Mouse (Mus musculus) kidney, adult 2 months (tissue): ENCODE results near the gene Zic1. TPM values are rescaled to one million over a fixed set of nuclear protein-coding genes. Genes with fewer than 3 reads are reported as not detected.
A peak's percentile ranks its signal among the peaks of the same experiment; 100 is the strongest.

Experiments
- DNase-seq: peaks from one replicate; pipeline ENCODE4 v3.0.0; 2021
- H3K27ac ChIP-seq: fragments of 200-500 bp; 2 replicates; pipeline ENCODE4 v1.5.1; 2012; ENCODE audit warnings: low read depth, low read length, control low read depth, inconsistent platforms; ENCODE audit not compliant: insufficient read depth
- H3K27me3 ChIP-seq: fragments of 200-500 bp; replicated peaks from 2 replicates; pipeline ENCODE4 v1.6.1; 2012; ENCODE audit warnings: mild to moderate bottlenecking, moderate library complexity, low read length, inconsistent platforms; ENCODE audit not compliant: control insufficient read depth, insufficient read depth
- H3K36me3 ChIP-seq: fragments of 200-500 bp; 2 replicates; pipeline ENCODE4 v1.6.1; 2012; ENCODE audit warnings: mild to moderate bottlenecking, moderate library complexity, low read length, inconsistent platforms; ENCODE audit not compliant: control insufficient read depth, insufficient read depth
- H3K4me1 ChIP-seq: fragments of 200-500 bp; 2 replicates; pipeline ENCODE4 v1.6.1; 2011; ENCODE audit warnings: low read length; ENCODE audit not compliant: control insufficient read depth, insufficient read depth
- H3K4me3 ChIP-seq: fragments of 200-500 bp; 2 replicates; pipeline ENCODE4 v1.5.1; 2011; ENCODE audit warnings: mild to moderate bottlenecking, low read depth, low read length, control low read depth; ENCODE audit not compliant: insufficient read depth
- CTCF ChIP-seq: fragments of 200-500 bp; conservative IDR thresholded peaks from 2 replicates; pipeline ENCODE4 v1.5.1; 2011; ENCODE audit warnings: low read depth, mild to moderate bottlenecking, control low read depth, low read length, moderate library complexity, mixed read lengths; ENCODE audit not compliant: insufficient read depth, insufficient read length
- POLR2A ChIP-seq: fragments of 200-500 bp; IDR thresholded peaks from one replicate; pipeline ENCODE4 v1.6.1; 2011; ENCODE audit warnings: low read depth, low read length, control low read depth
- WGBS: fragments of 180-500 bp; shearing (Covaris S2); methylation state at CpG from one replicate; pipeline ENCODE4 v1.1.7; 2018; 5-methylcytosine and 5-hydroxymethylcytosine counted together
- polyA plus RNA-seq: library from polyadenylated mRNA; depleted of rRNA; stranded (reverse); fragments of >200 nt; gene quantifications from 2 replicates; pipeline ENCODE4 v1.2.3, GENCODE M21; 2012

Zic1 gene
- polyA plus RNA-seq, 1 experiment: not detected

DNA sequence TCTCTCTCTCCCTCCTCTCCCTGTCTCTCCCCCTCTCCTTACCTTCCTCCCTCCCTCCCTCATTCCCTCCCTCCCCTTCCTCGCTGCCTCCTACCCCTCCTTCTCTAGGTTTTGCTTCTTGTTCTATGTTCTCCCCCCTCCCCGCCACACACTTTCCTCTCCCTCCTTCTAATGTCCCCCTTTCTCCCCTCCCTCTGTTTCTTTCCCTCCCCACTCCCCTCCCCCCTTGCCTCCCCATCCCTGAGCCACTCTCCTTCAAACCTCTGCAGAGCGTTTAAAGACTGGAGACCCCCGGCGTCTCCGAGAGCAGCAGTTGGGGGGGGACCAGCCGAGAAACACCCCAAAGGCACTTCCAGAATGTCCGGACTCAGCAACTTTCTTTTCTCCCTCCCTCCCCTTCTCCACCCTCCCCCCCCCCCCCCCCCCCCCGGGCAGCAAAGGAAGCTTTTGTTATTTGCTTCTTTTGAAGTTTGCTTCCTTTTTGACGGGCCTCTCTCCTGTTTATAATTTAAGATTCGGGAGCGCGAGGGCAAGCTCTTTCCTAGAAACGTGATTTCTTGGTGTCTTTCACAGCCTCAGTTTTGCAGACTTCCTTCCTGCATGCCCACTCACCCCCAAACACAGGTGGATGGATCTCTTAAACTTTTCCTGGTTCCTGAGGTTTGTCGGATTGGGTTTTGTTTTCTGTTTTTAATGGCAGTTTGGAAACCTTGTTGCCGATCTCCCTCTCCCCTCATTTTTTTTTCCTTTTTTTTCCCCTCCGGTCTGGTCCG, 802 bp upstream of the Zic1 start:
- DNase-seq: no peak
- WGBS: 3% methylated on average over 17 of the region's 18 CpGs
- peaks cover 25% of the 10 kb centered on the region for H3K27me3 ChIP-seq
- no peak overlapping the region for H3K27ac ChIP-seq
- TF ChIP-seq CTCF (no peak), POLR2A (no peak)
- H3K4me3 ChIP-seq: no peak overlapping the region
- H3K36me3 ChIP-seq: no peaks in the 10 kb centered on the region
- H3K4me1 ChIP-seq: no peaks in the 10 kb centered on the region

DNA sequence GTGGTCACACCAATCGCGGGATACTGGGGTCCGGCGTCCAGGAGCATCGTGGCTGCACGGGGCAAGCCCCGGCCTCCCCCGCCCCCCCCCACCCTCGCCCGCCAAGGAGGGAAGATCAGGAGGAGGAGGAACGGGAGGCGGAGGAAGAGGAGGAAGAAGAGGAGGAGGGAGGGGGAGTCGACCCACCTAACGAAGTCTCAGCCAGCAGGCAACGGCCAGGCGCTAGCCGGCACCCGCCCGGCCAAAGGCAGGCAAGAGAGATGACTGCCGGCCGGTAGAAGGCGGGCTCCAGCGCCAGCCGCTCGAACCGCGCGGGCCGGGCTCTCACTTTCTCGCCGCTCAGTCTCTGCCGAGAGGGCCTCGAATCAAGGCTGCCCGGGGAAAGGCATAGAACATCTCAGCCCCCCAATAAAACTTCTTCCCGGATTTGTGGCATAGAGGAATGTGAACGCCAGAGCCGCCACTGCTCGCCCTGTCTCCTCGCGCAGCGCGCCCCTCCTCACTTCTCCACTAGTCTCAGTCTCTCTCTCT, 574 bp downstream of the Zic1 start:
- Histone ChIP-seq H3K4me1 (no peaks in the 10 kb centered on the region), H3K4me3 (no peak overlapping the region), H3K36me3 (no peaks in the 10 kb centered on the region), H3K27me3 (peaks cover 27% of the 10 kb centered on the region), H3K27ac (no peak overlapping the region)
- 2% methylated on average over 41 of the region's 42 CpGs for WGBS
- no peak for DNase-seq
- TF ChIP-seq POLR2A (no peak), CTCF (no peak)

DNA sequence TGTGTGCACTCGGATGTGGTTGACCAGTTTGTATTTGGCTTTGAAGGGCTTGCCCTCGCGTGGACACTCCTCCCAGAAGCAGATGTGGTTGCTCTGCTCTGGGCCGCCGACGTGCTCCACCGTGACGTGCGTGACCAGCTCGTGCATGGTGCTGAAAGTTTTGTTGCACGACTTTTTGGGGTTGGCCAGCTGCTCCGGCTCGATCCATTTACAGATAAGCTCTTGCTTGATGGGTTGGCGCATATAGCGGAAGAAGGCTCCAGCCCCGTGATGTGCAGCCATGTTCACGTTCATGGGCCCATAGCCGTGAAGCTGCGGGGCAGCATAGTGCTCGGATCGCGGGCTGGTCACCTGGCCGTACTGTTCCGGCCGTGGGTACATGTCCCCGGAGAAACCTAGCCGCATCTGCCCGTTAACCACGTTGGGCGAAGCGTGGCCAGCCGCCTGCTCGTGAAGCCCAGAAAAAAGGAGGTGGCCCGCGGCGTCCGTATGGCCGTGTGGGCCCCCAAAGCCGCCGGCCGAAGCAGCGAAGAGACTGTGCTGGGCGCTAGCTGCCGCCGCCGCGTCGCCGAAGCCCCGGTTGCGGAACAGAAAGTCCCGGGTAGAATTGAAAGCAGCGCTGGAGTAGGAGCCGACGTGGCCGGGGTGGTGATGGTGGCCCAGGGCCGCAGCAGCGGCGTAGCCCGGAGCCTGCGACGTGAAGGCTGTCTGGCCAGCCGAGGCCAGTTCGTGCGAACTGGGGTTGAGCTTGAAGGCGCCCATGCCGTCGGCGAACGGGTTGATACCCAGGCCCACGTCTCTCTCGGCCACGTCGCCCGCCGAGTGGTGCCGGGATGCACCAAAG, 1.3 kb downstream of the Zic1 start:
- no peaks in the 10 kb centered on the region for H3K36me3 ChIP-seq
- WGBS: 2% methylated on average over 77 of the region's 77 CpGs
- no peak for DNase-seq
- H3K27me3 ChIP-seq: peaks cover 28% of the 10 kb centered on the region
- no peak overlapping the region; the same call in 1 of the 2 replicates for H3K4me3 ChIP-seq
- no peaks in the 10 kb centered on the region for H3K4me1 ChIP-seq
- no peak overlapping the region for H3K27ac ChIP-seq
- TF ChIP-seq CTCF (no peak), POLR2A (no peak)

DNA sequence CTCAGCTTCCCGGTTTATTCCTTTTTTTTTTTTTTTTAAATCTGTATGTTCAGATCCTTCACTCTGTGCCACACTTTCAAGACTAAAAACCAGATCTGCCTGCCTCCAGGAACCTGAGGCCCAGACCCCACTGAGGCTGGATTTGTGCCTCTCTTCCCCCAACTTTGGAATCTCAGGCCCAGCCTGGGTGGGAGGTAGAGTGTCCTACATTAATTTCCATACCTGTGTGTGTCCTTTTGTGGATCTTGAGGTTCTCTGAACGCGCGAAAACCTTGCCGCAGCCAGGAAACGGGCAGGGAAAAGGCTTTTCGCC, 1.8 kb downstream of the Zic1 start:
- Histone ChIP-seq H3K4me1 (no peaks in the 10 kb centered on the region), H3K36me3 (no peaks in the 10 kb centered on the region), H3K27me3 (peaks cover 30% of the 10 kb centered on the region), H3K4me3 (no peak overlapping the region), H3K27ac (no peak overlapping the region)
- no peak for DNase-seq
- TF ChIP-seq POLR2A (no peak), CTCF (no peak)
- 5% methylated on average over 7 of the region's 7 CpGs for WGBS

DNA sequence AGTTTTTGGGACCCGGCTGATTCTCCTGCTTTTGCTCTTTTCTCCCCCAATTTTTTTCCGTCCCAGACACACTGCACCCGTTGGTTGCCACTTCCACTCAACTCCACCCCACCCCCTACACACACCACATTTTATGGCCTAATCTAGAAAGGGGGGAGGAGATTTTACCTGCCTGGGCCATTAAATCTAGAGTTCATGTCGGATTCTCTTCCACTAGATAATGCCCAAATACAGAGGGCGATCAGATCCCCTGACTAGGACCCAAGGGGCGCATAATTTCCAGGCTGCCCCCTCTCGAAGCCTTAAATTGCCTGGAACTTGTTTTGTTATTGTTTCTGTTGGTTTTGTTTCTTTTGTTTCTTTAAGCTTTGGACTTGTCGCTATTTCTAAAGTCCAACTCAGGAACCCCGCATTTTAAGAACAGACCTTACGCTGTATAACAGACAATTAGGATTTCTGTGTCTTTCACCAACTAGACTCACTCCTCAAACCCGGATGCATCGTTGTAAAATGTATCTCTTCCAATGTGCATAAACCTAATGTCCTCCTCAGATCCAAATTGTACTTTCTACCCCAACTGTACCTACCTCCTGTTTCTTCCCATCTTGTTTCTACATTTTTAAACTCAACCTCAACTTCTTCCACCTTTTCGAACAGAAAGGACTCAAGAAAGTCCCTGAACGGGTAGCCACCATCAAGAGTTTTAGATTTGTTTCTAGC, 2.4 kb downstream of the Zic1 start:
- Histone ChIP-seq H3K4me3 (no peak overlapping the region), H3K27ac (no peak overlapping the region), H3K36me3 (no peaks in the 10 kb centered on the region), H3K4me1 (no peaks in the 10 kb centered on the region), H3K27me3 (peaks cover 30% of the 10 kb centered on the region)
- TF ChIP-seq CTCF: no peak
- TF ChIP-seq POLR2A: no peak
- whole genome bisulfite sequencing: 7% methylated on average over 14 of the region's 14 CpGs
- DNase-seq: no peak

DNA sequence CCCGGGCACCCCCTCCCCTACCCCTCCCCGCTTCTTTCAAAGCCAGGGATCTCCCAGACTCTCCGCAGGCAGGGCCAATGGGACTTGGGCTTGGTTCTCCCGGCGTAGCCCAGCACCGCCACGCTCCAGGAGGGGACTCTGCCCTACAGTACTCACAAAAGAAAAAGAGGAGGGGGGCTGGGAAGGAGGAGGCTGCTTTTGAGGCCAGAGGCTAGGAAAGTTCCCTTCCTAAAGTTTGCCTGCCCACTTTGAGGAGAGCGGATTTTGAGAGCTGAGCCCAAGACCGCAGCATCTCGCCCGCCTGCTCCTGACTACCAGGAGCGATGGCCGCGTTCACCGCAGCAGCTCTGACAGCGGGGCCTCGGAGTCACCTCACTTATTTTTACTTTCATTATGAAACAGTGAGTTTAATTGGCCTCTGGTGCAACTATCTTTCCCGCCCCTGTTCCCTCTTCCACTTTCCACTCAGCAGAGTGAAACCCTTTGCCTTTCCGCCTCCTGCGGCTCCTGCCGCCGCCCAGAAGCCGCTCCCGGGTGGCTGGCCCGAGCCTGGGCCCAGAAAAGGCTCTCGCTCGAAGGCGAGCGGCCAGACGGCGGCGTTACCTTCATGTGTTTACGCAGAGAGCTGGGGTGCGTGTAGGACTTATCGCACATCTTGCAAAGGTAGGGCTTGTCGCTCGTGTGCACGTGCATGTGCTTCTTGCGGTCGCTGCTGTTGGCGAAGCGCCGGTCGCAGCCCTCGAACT, 3.6 kb downstream of the Zic1 start, which contains the start of gene Zic4:
Gene Zic4, plus strand, starts transcription at position 558 of the 746 bp plus-strand sequence.
- Histone ChIP-seq H3K27me3 (peaks cover 32% of the 10 kb centered on the region), H3K4me1 (no peaks in the 10 kb centered on the region), H3K27ac (no peak within 1 kb of the TSS), H3K4me3 (peak within 1 kb of the TSS; percentile 37), H3K36me3 (no peaks in the 10 kb centered on the region)
- WGBS: 2% methylated on average over 45 of the region's 45 CpGs
- TF ChIP-seq CTCF (no peak), POLR2A (no peak)
- peak; percentile 23 for DNase-seq
